Mouse (Mus musculus) layer of hippocampus, adult 2 months (tissue): ENCODE data around the gene 1810024B03Rik. TPM values are rescaled to one million over a fixed set of nuclear protein-coding genes. Genes with fewer than 3 reads are reported as not detected.

Source experiments
- DNase-seq, 2 experiments: peaks; one replicate each; pipeline ENCODE4 v3.0.0; 2022; ENCODE audit warnings: low spot score in 2 of 2
- H3K27ac ChIP-seq: fragments of 200-600 bp; 2 replicates; pipeline ENCODE4 v1.8.1; 2022
- H3K4me3 ChIP-seq: fragments of 200-600 bp; 2 replicates; pipeline ENCODE4 v1.8.1; 2022; ENCODE audit warnings: mild to moderate bottlenecking
- CTCF ChIP-seq: fragments of 200-600 bp; conservative IDR thresholded peaks from 2 replicates; pipeline ENCODE4 v1.8.1; 2022; ENCODE audit warnings: antibody characterized with exemption, mild to moderate bottlenecking, moderate library complexity
- long read RNA-seq, 2 experiments: library from polyadenylated mRNA; stranded (forward); transcript quantifications; one replicate each; pipeline ENCODE4 v2.0.0; 2021; ENCODE audit warnings: borderline mapping rate in 2 of 2
- total RNA-seq, 2 experiments: library from RNA; stranded (reverse); gene quantifications; 2 replicates each; pipeline ENCODE4 v1.2.3; 2021

The 1810024B03Rik gene
- 1 to 10 TPM in 1 of 2 experiments, under 1 TPM in 1; 0.91 to 1.1 TPM for total RNA-seq
- long read RNA-seq, experiment 1, result 0 reads
- long read RNA-seq, experiment 2, partial matches to known transcripts, result 0 of 2 reads
- long read RNA-seq, experiment 2, other reads (novel, unspliced or antisense), result 0 of 2 reads

DNA sequence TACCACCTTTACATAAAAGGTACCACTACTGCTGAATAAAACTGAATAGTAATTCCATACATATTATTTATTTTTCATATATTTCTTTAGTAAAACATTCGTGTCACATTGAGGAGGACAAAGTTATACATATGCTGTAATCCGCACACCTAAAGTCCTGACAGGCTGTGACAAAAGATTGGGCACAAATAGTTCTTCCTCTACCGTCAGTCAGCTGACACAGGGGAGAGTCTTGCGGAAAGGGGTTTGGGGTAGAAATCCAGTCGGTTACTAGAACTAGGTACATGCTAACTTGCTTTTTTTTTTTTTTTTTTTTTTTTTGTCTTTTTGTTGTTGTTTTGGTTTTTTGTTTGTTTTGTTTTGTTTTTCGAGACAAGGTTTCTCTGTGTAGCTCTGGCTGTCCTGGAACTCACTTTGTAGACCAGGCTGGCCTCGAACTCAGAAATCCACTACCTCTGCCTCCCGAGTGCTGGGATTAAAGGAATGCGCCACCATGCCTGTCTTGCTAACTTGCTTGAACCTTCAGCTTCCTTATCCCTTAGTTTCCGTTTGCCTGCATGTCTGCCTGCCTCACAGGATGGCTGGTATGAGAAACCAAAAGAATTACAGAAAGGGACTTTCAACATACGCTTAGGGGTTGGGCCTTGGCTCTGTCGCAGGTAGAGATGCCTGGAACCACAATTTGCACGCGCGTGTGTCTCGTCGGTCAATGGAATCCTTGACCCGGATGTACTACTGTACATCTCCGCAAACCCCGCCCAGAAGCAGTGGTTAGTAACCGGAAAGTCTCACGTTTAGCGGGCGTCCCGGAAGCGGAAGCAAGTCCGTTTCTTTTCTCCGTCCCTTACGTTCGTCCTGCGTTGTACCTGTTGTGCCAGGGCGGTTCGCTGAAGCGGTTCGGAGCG is at the start of gene 1810024B03Rik, which contains the start of gene Snrnp200:
Gene 1810024B03Rik, minus strand, starts transcription at position 734 of the 905 bp plus-strand sequence.
Gene Snrnp200, plus strand, starts transcription at position 840 of the 905 bp plus-strand sequence.
- DNase-seq, result peak; percentile 91 to 96
- peak within 1 kb of the TSS; percentile 96 for H3K4me3 ChIP-seq
- TF ChIP-seq CTCF, result no peak
- H3K27ac ChIP-seq, result peak within 1 kb of the TSS; percentile 88

GRCm38 (mm10) chr2:127255294-127255693 is 47.2 kb upstream of the 1810024B03Rik start:
- no peak for DNase-seq
- TF ChIP-seq CTCF, result no peak
- Histone ChIP-seq H3K4me3 (no peak overlapping the region), H3K27ac (peak overlapping the region; percentile 39; the same call in 1 of the 2 replicates)

- no peak for DNase-seq
- H3K4me3 ChIP-seq, result no peak overlapping the region
- TF ChIP-seq CTCF, result no peak
- peak overlapping the region; percentile 48; the same call in 1 of the 2 replicates for H3K27ac ChIP-seq
These were observed 46.6 kb upstream of the 1810024B03Rik start for GRCm38 (mm10) chr2:127254604-127255134.

GRCm38 (mm10) chr2:127252787-127253186 is 44.7 kb upstream of the 1810024B03Rik start:
- DNase-seq, result no peak
- no peak overlapping the region for H3K27ac ChIP-seq
- H3K4me3 ChIP-seq, result no peak overlapping the region
- no peak for TF ChIP-seq CTCF

DNA sequence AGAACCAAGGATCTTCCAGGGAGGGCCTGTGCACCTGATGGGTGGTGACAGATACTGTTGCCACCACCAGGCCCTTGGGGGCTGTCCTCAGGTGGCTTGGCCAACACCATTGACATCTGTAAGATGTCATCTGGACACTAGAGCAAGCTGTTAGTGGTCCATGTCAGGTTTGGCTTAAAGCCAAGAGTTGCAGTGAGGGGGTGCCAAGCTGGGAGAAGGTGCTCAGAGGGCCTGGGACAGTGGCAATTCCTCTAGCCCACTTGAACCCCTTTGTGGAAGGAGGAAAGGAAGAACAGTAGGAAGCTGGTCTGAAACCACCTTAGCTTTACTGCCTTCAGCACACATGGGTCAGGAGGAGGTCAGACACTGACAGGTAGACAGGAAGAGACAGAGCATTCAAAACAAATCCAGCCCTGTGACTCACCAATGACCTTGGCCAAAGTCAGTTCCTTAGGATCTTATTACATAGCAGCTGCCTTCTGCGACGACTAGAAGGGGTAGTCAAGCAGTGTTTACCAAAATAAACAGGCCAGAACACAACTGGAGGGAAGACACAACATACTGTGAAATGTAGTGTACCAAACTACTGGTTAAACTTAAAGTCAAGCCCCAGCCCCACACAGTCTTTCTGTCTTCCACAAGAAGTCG is 43.9 kb upstream of the 1810024B03Rik start:
- no peak overlapping the region for H3K27ac ChIP-seq
- no peak overlapping the region for H3K4me3 ChIP-seq
- no peak for DNase-seq
- TF ChIP-seq CTCF, result no peak

GRCm38 (mm10) chr2:127251457-127251856 is 43.4 kb upstream of the 1810024B03Rik start:
- no peak overlapping the region for H3K27ac ChIP-seq
- TF ChIP-seq CTCF, result no peak

GRCm38 (mm10) chr2:127250291-127251008 is 42.4 kb upstream of the 1810024B03Rik start:
- DNase-seq, result no peak
- Histone ChIP-seq H3K27ac (no peak overlapping the region), H3K4me3 (no peak overlapping the region; the same call in 1 of the 2 replicates)
- no peak for TF ChIP-seq CTCF

More at GRCm38 (mm10) chr2:127251457-127251856, 43.4 kb upstream of the 1810024B03Rik start:
- DNase-seq, result no peak
- H3K4me3 ChIP-seq, result no peak overlapping the region

DNA sequence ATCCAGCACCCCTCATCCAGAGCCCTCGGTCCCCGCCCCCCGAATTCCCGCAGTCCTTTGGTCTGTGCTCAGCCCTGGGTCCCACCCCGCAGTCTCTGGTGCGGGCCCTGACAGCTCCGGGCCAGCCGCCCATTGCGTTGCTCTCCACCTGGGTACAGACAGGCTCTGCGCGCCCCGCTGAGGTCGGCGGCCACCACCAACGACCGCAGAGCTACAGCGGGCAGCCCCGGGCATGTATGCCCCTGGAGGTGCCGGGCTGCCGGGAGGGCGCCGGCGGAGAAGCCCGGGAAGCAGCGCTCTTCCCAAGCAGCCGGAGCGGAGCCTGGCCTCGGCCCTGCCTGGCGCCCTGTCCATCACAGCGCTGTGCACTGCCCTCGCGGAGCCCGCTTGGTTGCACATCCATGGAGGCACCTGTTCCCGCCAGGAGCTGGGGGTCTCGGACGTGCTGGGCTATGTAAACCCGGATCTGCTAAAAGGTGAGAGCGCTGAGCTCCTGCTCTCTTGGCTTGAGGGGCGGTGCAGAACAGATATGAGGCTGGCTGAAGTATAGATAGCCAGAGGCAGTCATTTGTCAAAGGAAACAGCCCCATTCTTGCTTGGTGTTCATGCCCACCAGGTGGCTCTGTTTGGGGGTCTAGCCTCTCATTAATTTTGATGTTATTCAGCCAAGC is 40.4 kb upstream of the 1810024B03Rik start:
- peak; percentile 62 for TF ChIP-seq CTCF
- DNase-seq, result no peak
- Histone ChIP-seq H3K4me3 (peak overlapping the region; percentile 94), H3K27ac (peak overlapping the region; percentile 96)

GRCm38 (mm10) chr2:127247592-127248333 is 39.7 kb upstream of the 1810024B03Rik start, which contains the start of the genes Ciao1 and Tmem127:
TSS of gene Ciao1 (minus strand) at chr2:127247816.
TSS of gene Tmem127 (plus strand) at chr2:127247908.
- Histone ChIP-seq H3K4me3 (peak within 1 kb of the TSS; percentile 94), H3K27ac (peak within 1 kb of the TSS; percentile 96)
- DNase-seq, result peak; percentile 95 to 98
- TF ChIP-seq CTCF, result peak; percentile 37

GRCm38 (mm10) chr2:127240065-127240464 is 32.0 kb upstream of the 1810024B03Rik start:
- no peak overlapping the region for H3K27ac ChIP-seq
- TF ChIP-seq CTCF, result no peak
- DNase-seq, result no peak
- H3K4me3 ChIP-seq, result no peak overlapping the region

- DNase-seq, result no peak
- H3K4me3 ChIP-seq, result no peak overlapping the region
- no peak overlapping the region for H3K27ac ChIP-seq
- no peak for TF ChIP-seq CTCF
These were observed 30.0 kb upstream of the 1810024B03Rik start for GRCm38 (mm10) chr2:127237897-127238610.
